Mouse (Mus musculus): ENCODE measurements around the gene Pld2.

DNA sequence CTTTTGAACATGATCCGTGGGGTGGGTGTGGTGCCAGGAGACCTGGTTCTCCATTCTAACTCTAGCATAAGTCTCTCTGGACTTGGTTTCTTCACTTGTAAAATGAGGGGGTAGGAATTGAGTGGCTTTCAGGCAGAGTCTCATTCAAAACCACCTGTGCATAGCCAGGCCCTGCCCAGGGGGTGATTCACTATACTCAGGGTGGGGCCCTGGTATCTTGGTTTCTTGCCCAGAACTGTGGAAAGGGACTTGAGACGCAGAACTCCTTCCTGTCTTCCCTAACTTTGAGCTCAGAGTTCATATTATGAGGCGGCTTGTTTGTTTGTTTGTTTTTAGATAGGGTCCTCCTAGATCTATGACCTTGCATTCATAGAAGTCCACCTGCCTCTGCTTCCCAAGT, 37.3 kb downstream of the Pld2 start:
- no peak for TF ChIP-seq CTCF (IDR thresholded peaks at IDR 0.05; ENCODE audit: borderline replicate concordance, extremely low read depth, insufficient read depth, insufficient read length)
- TF ChIP-seq POLR2A (IDR thresholded peaks at IDR 0.05; ENCODE audit: borderline replicate concordance, extremely low read depth, insufficient read depth, insufficient read length, poor library complexity, severe bottlenecking) = no peak

Measured in brain, embryonic 14.5 days (tissue).